Mouse (Mus musculus): ENCODE measurements around the gene Pitpnc1.

The Pitpnc1 gene

GRCm38 (mm10) chr11:107287215-107288185 is 183.0 kb downstream of the Pitpnc1 start:
- in situ Hi-C loops (cut with MboI, MseI), result no loop called here

GRCm38 (mm10) chr11:107285731-107286130 is 184.8 kb downstream of the Pitpnc1 start:
- in situ Hi-C loops (cut with MboI, MseI), result no loop called here

DNA sequence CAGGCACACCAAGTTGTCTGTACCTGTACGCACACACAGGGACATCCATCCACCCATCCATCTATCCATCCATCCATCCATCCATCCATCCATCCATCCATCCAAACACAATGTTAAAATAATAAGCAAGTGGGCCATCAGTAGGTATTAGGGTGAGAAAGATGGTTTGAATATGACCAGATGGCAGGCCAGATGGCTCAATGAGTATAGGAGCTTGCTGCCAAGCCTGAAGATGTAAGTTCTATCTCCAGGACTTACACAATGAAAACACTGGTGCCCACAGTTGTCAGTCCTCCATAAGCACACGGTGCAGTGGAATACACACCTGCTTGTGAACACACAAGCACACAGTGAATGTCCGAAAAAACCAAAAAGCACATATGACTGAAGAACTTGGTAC is 186.9 kb downstream of the Pitpnc1 start:
- in situ Hi-C loops (cut with MboI, MseI), result no loop called here

- in situ Hi-C loops (cut with MboI, MseI), result no loop called here
These were observed 188.0 kb downstream of the Pitpnc1 start for GRCm38 (mm10) chr11:107282481-107282880.

GRCm38 (mm10) chr11:107279258-107279657 is 191.2 kb downstream of the Pitpnc1 start:
- in situ Hi-C loops (cut with MboI, MseI), result loop anchor here (5.0 kb wide), 1 partner anchor 193 kb away; the partner anchor contains the start of gene Pitpnc1

DNA sequence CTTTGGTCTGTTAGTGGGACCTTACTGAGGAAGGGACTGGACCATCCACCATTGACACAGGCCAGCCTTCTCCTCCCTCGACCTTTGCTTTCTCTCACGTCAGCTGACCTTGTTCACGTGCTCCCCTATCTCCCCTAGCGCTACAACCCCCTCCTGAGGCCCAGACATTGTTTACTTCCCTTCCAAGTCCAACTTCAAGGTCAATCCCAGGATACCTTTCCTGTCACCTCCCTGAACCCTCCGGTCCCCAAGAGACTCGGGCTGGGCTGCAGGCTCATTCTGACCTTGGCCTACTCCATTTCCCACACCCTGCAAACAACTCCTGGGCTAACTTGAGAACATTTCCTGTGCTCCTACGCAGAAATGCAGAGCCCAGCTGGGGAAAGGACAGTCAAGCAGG is 193.6 kb downstream of the Pitpnc1 start:
- in situ Hi-C loops (cut with MboI, MseI), result loop anchor here (5.0 kb wide), 1 partner anchor 195 kb away; the partner anchor contains the start of gene Pitpnc1

DNA sequence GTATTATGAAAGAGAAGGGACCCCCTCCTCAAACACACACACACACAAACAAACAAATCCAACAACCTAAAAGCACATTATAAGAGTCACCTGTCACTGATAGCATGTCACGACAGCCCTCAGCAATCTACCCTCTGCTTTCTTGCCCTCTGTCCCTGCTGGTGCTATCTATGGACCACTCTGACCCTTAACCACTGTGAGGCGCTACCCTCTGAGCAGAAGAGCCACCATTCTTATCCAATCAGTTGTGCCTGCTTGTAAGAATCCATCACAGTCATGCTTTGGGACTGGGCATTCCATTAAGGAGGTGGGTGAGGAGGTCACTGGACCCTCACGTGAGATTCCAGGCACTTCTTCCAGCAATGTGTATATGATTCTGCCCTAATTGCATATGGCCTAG is 194.2 kb downstream of the Pitpnc1 start:
- in situ Hi-C loops (cut with MboI, MseI), result loop anchor here (5.0 kb wide), 1 partner anchor 196 kb away; the partner anchor contains the start of gene Pitpnc1

- in situ Hi-C loops (cut with MboI, MseI), result loop anchor here (5.0 kb wide), 1 partner anchor 196 kb away; the partner anchor contains the start of gene Pitpnc1
These were observed 194.6 kb downstream of the Pitpnc1 start for GRCm38 (mm10) chr11:107275902-107276301.

DNA sequence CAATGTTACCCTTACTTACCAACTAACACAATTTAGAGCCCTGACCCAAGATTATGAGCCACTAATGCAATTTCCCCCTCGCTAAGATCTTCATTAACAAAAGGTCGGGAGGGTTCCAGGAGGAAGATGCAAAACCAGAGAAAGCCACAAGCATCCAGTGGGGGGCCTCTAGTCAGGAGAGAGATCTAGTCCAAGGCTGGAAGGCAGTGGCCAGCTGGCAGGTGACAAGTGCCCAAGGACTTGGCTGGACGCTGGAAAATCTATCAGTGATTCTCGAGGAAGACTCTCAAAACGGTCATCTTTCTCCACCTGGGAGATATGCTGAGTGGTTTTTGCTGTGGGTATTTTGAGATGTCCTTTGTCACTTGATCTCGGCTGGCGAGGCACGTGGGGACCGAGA is 196.3 kb downstream of the Pitpnc1 start:
- in situ Hi-C loops (cut with MboI, MseI), result no loop called here

- in situ Hi-C loops (cut with MboI, MseI), result no loop called here
These were observed 198.0 kb downstream of the Pitpnc1 start for GRCm38 (mm10) chr11:107272351-107272975.

GRCm38 (mm10) chr11:107270564-107270963 is 199.9 kb downstream of the Pitpnc1 start:
- in situ Hi-C loops (cut with MboI, MseI), result no loop called here

DNA sequence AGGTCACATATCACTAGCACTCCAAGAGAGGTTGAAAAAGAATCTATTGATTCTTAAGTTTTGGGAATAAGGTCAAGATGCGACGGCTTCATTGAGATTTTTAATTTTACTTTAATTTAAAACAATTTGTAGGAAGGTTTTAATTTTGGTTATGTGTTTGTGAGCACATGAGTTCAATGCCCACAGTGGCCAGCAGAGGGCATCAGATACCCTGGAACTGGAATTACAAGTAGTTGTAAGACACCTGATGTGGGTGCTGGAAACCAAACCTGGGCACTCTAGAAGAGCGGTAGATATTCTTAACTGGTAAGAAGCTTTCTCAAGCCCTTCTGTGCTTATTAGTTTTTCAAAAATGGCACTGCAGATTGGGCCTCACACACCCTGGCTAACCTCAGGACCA is 203.0 kb downstream of the Pitpnc1 start:
- in situ Hi-C loops (cut with MboI, MseI), result no loop called here

DNA sequence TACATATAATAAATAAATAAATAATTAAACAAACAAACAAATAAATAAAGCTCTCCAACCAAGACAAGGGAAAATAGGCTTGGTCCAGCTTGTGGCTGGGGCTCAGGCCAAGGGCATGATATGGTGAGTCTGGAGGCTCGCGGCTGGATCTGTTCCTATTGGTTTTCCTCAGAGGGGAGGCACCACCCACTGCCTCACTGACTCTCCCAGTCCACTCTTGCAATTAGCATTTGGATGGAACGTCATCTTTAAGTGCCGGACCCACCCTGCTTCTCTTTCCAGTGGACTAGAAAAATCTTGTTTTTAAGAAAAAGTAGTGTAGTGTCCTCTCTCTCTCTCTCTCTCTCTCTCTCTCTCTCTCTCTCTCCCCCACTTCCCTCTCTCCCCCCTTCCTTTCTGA is 204.6 kb downstream of the Pitpnc1 start:
- in situ Hi-C loops (cut with MboI, MseI), result no loop called here

DNA sequence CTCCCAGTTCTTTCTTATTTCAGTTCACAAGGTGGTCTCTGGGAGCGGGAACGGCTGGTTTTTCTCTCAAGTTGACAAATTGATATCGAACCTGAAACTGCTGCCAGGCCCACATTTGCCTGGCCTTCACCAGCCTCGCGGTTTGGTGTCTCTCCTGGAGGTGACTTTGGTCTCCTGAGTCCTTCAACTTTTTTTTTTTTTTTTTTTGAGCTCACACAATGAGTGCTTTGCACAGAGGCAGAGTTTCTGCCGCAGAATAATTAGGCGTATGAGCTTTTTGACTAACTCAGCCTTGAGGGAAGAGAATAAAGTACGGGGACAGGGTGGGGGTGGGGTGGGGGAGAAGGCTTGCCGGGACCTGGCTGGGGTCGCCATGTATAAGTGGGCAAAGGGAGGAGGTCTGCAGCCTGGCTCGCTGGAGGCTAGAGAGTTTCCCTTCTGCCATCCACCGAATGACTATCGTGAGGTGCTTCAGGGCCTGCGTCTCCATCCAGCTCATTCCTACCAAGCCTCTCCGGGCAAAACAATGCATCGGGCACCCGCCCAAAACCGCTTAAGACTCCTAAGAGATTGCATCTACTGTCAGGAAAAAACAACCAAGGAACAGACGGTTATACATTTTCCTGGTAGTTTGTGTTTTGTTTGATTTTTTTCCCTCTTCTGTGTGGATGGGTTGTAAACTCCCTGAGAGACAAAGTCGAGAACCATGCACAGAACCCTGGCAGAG is 205.4 kb downstream of the Pitpnc1 start:
- in situ Hi-C loops (cut with MboI, MseI), result no loop called here

- in situ Hi-C loops (cut with MboI, MseI), result no loop called here
These were observed 206.7 kb downstream of the Pitpnc1 start for GRCm38 (mm10) chr11:107263838-107264237.

GRCm38 (mm10) chr11:107259428-107259827 is 211.1 kb downstream of the Pitpnc1 start:
- in situ Hi-C loops (cut with MboI, MseI), result no loop called here

DNA sequence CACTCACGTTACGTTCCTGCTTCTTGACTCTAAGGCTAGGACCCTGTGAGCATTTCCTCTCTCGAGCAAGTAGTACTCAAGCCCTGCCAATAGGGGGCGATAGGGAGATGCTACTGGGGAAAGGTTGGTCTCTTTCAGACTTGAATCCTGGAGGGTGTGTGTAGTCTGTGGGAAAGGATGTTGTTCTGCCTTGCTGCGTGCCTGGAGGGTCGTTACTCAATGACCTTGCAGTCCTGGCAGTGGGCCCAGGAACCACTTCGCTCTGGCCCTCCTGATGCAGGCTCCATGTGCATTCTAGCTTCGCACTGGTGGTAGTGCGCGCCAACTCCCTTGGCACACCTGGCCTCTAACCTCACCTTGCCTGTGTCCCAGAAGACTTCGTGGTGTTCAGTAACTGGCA is 215.3 kb downstream of the Pitpnc1 start:
- in situ Hi-C loops (cut with MboI, MseI), result no loop called here

DNA sequence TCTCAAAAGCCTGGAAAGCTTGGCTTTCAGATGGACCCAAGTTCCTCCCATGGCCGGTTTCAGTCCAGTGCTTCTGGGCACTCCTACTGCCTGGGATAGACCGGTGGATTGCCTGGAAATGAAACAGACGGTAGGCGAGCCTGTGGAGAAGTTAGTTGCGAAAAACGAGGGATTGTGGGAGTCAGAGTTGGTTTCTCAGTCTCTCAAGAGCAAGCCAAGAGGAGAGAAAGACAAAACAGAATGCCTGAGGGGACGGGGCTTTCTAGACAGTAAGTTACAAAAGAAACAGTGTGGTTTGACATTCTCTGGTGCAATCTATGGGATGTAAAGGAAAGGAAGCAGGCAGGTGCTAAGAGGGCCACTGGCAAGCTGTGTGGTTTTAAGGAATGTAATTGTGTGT is 216.3 kb downstream of the Pitpnc1 start:
- in situ Hi-C loops (cut with MboI, MseI), result no loop called here

DNA sequence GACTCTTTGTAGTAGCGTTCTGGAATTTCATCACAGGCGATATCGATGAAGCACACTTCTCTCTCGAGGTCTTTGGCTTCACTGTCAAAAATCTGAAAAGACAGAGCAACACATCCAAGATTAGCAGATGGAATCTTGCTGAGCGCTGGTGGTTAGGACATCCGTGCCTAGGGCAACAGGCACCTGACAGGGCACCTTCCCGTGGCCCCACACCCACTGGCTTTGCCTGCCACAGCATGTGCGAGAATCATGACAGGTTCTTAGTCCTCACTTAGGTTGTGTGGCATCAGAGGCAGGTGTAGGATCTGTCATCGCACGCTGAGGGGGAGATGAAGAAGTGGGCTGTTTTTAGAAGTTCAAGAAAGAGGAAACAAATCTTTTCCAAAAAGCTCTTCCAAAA is 218.5 kb downstream of the Pitpnc1 start:
- in situ Hi-C loops (cut with MboI, MseI), result no loop called here

- in situ Hi-C loops (cut with MboI, MseI), result no loop called here
These were observed 219.0 kb downstream of the Pitpnc1 start for GRCm38 (mm10) chr11:107251460-107251859.

GRCm38 (mm10) chr11:107250882-107251281 is 219.6 kb downstream of the Pitpnc1 start:
- in situ Hi-C loops (cut with MboI, MseI), result no loop called here

GRCm38 (mm10) chr11:107248753-107249152 is 221.7 kb downstream of the Pitpnc1 start:
- in situ Hi-C loops (cut with MboI, MseI), result no loop called here
